Mouse (Mus musculus): ENCODE data around the gene Usp2. TPM values are rescaled to one million over a fixed set of nuclear protein-coding genes. Genes with fewer than 3 reads are reported as not detected.

Gene Usp2
- total and polyA plus RNA-seq, 2 experiments from 2014 or later: 14.2 to 19.6 TPM

GRCm38 (mm10) chr9:44133287-44133686, 66.5 kb downstream of the Usp2 start:
- Histone ChIP-seq H3K4me3 (ENCODE audit: low read length) (0 out of 2 replicates have a peak overlapping the region, but pooled peaks have one; percentile 42), H3K9ac (replicated peaks; ENCODE audit: low read length) (no peak overlapping the region), H3K4me2 (ENCODE audit: low read depth, low read length) (peak overlapping the region; percentile 63), H3K4me1 (ENCODE audit: insufficient read depth, low read length) (peaks cover 8% of the 10 kb centered on the region), H3K36me3 (ENCODE audit: insufficient read depth, low read length) (no peaks in the 10 kb centered on the region), H3K27me3 (ENCODE audit: insufficient read depth, low read length) (peaks cover 21% of the 10 kb centered on the region; the same call in 1 of the 2 replicates), H3K27ac (peak overlapping the region; percentile 32; the same call in 1 of the 2 replicates), H3K9me3 (ENCODE audit: low read length) (no peaks in the 10 kb centered on the region)
- TF ChIP-seq CTCF (IDR thresholded peaks at IDR 0.05; ENCODE audit: low read depth): no peak
- no peak for ATAC-seq
- 10% methylated on average over 2 of the region's 2 CpGs for WGBS
- DNase-seq (ENCODE audit: low spot score): no peak

- H3K4me2 ChIP-seq (ENCODE audit: low read depth, low read length): peak within 1 kb of the TSS; percentile 63
- TF ChIP-seq CTCF (IDR thresholded peaks at IDR 0.05; ENCODE audit: low read depth): no peak
- peaks cover 8% of the 10 kb centered on the region for H3K4me1 ChIP-seq (ENCODE audit: insufficient read depth, low read length)
- ATAC-seq: peak; percentile 43; the same call in 1 of the 2 replicates
- peaks cover 21% of the 10 kb centered on the region; the same call in 1 of the 2 replicates for H3K27me3 ChIP-seq (ENCODE audit: insufficient read depth, low read length)
- no peaks in the 10 kb centered on the region for H3K9me3 ChIP-seq (ENCODE audit: low read length)
- 1% methylated on average over 52 of the region's 55 CpGs for WGBS
- H3K9ac ChIP-seq (replicated peaks; ENCODE audit: low read length): peak within 1 kb of the TSS; percentile 39; the same call in 1 of the 2 replicates
- H3K36me3 ChIP-seq (ENCODE audit: insufficient read depth, low read length): no peaks in the 10 kb centered on the region
- peak; percentile 75 for DNase-seq (ENCODE audit: low spot score)
- peak within 1 kb of the TSS; percentile 42 for H3K4me3 ChIP-seq (ENCODE audit: low read length)
- peak within 1 kb of the TSS; percentile 32; the same call in 1 of the 2 replicates for H3K27ac ChIP-seq
These were observed 67.5 kb downstream of the Usp2 start, which contains the start of gene Mcam for GRCm38 (mm10) chr9:44134101-44134850. Gene Mcam (plus strand): TSS chr9:44134469.

- H3K27me3 ChIP-seq (ENCODE audit: insufficient read depth, low read length): peaks cover 21% of the 10 kb centered on the region; the same call in 1 of the 2 replicates
- DNase-seq (ENCODE audit: low spot score): peak; percentile 67
- H3K4me2 ChIP-seq (ENCODE audit: low read depth, low read length): peak overlapping the region; percentile 63
- peaks cover 8% of the 10 kb centered on the region for H3K4me1 ChIP-seq (ENCODE audit: insufficient read depth, low read length)
- 1% methylated on average over 48 of the region's 49 CpGs for WGBS
- no peak for TF ChIP-seq CTCF (IDR thresholded peaks at IDR 0.05; ENCODE audit: low read depth)
- H3K9me3 ChIP-seq (ENCODE audit: low read length): no peaks in the 10 kb centered on the region
- no peak overlapping the region for H3K27ac ChIP-seq
- peak; percentile 44 for ATAC-seq
- H3K36me3 ChIP-seq (ENCODE audit: insufficient read depth, low read length): no peaks in the 10 kb centered on the region
- H3K4me3 ChIP-seq (ENCODE audit: low read length): peak overlapping the region; percentile 42
- H3K9ac ChIP-seq (replicated peaks; ENCODE audit: low read length): peak overlapping the region; percentile 39; the same call in 1 of the 2 replicates
These were observed 68.3 kb downstream of the Usp2 start for GRCm38 (mm10) chr9:44134851-44135730.

- Histone ChIP-seq H3K36me3 (ENCODE audit: insufficient read depth, low read length) (no peaks in the 10 kb centered on the region), H3K27ac (no peak overlapping the region), H3K4me2 (ENCODE audit: low read depth, low read length) (peak overlapping the region; percentile 63), H3K9ac (replicated peaks; ENCODE audit: low read length) (no peak overlapping the region), H3K9me3 (ENCODE audit: low read length) (no peaks in the 10 kb centered on the region), H3K27me3 (ENCODE audit: insufficient read depth, low read length) (peaks cover 21% of the 10 kb centered on the region; the same call in 1 of the 2 replicates), H3K4me3 (ENCODE audit: low read length) (peak overlapping the region; percentile 42; the same call in 1 of the 2 replicates), H3K4me1 (ENCODE audit: insufficient read depth, low read length) (peaks cover 8% of the 10 kb centered on the region)
- ATAC-seq (peak; percentile 43; the same call in 1 of the 2 replicates), DNase-seq (ENCODE audit: low spot score) (no peak)
- WGBS: 43% methylated on average over 7 of the region's 7 CpGs
- TF ChIP-seq CTCF (IDR thresholded peaks at IDR 0.05; ENCODE audit: low read depth): no peak
These were observed 69.0 kb downstream of the Usp2 start for GRCm38 (mm10) chr9:44135731-44136411.

GRCm38 (mm10) chr9:44137846-44138245, 71.0 kb downstream of the Usp2 start:
- Histone ChIP-seq H3K9me3 (ENCODE audit: low read length) (no peaks in the 10 kb centered on the region), H3K27me3 (ENCODE audit: insufficient read depth, low read length) (0 out of 2 replicates have a peak, but pooled peaks cover 17% of the 10 kb centered on the region), H3K9ac (replicated peaks; ENCODE audit: low read length) (no peak overlapping the region), H3K4me1 (ENCODE audit: insufficient read depth, low read length) (peaks cover 8% of the 10 kb centered on the region), H3K4me3 (ENCODE audit: low read length) (no peak overlapping the region), H3K4me2 (ENCODE audit: low read depth, low read length) (no peak overlapping the region), H3K27ac (no peak overlapping the region), H3K36me3 (ENCODE audit: insufficient read depth, low read length) (no peaks in the 10 kb centered on the region)
- ATAC-seq (no peak), DNase-seq (ENCODE audit: low spot score) (no peak)
- no peak for TF ChIP-seq CTCF (IDR thresholded peaks at IDR 0.05; ENCODE audit: low read depth)
- 68% methylated on average over 4 of the region's 4 CpGs for whole genome bisulfite sequencing

GRCm38 (mm10) chr9:44141951-44142350, 75.1 kb downstream of the Usp2 start:
- WGBS: 49% methylated on average over 5 of the region's 5 CpGs
- H3K4me2 ChIP-seq (ENCODE audit: low read depth, low read length): no peak overlapping the region
- ATAC-seq (no peak), DNase-seq (ENCODE audit: low spot score) (no peak)
- no peak overlapping the region for H3K4me3 ChIP-seq (ENCODE audit: low read length)
- no peak overlapping the region for H3K27ac ChIP-seq
- no peak for TF ChIP-seq CTCF (IDR thresholded peaks at IDR 0.05; ENCODE audit: low read depth)
- H3K36me3 ChIP-seq (ENCODE audit: insufficient read depth, low read length): 0 out of 2 replicates have a peak, but pooled peaks cover 5% of the 10 kb centered on the region
- H3K9ac ChIP-seq (replicated peaks; ENCODE audit: low read length): no peak overlapping the region
- H3K27me3 ChIP-seq (ENCODE audit: insufficient read depth, low read length): no peaks in the 10 kb centered on the region
- H3K9me3 ChIP-seq (ENCODE audit: low read length): no peaks in the 10 kb centered on the region
- no peaks in the 10 kb centered on the region for H3K4me1 ChIP-seq (ENCODE audit: insufficient read depth, low read length)
